Mouse (Mus musculus) thymus, adult 2 months (tissue): ENCODE data around the gene Psma6.

Experiments
- CTCF ChIP-seq: fragments of 200-500 bp; IDR thresholded peaks from 2 replicates; pipeline ENCODE4 v1.5.1; 2012; ENCODE audit warnings: mild to moderate bottlenecking, control low read depth, low read length, moderate library complexity, borderline replicate concordance; ENCODE audit not compliant: control insufficient read depth, poor library complexity, insufficient read depth; ENCODE audit errors: extremely low read depth
- POLR2A ChIP-seq: fragments of 200-500 bp; IDR thresholded peaks from 2 replicates; pipeline ENCODE4 v1.6.1; 2012; ENCODE audit warnings: mild to moderate bottlenecking, low read length, control low read depth, moderate library complexity; ENCODE audit not compliant: control insufficient read depth, poor library complexity, insufficient read depth; ENCODE audit errors: extremely low read depth

DNA sequence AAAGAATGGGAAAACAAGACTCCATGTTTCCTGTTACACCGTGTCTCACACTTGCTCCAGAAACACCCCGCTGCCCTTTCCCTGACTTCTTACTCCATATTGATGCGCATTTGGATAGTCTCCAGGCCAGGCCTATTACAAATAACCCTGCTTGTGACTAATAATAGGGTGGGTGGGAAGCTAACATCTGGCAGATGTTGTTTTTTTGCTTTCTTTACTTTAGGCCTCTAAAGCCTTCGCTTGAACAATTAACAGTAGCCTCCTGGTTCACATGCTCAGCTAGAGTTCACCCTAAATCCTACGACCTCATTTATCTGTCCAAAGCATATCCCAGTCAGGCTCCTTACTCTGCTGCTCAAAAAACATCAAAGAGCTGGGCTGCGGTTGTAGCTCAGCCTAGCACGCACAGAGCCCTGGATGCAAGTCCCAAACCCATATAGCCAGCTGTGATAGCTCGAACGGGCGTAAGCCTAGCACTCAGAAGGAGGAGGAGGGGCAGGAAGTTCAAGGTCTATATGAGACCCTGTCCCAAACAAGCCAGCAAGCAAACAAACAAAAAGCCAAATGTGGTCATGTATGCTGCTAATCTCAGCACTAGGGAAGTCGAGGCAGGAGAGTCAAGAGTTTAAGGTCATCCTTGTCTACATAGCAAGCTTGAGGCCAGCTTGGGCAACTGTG, 3.9 kb downstream of the Psma6 start:
- TF ChIP-seq POLR2A (no peak), CTCF (no peak)
